Mouse (Mus musculus) thymus, adult 2 months (tissue): Measurements from ENCODE around the gene Zfp871.

Experiments
- CTCF ChIP-seq: fragments of 200-500 bp; IDR thresholded peaks from 2 replicates; pipeline ENCODE4 v1.5.1; 2012; ENCODE audit warnings: mild to moderate bottlenecking, control low read depth, low read length, moderate library complexity, borderline replicate concordance; ENCODE audit not compliant: control insufficient read depth, poor library complexity, insufficient read depth; ENCODE audit errors: extremely low read depth
- POLR2A ChIP-seq: fragments of 200-500 bp; IDR thresholded peaks from 2 replicates; pipeline ENCODE4 v1.6.1; 2012; ENCODE audit warnings: mild to moderate bottlenecking, low read length, control low read depth, moderate library complexity; ENCODE audit not compliant: control insufficient read depth, poor library complexity, insufficient read depth; ENCODE audit errors: extremely low read depth

DNA sequence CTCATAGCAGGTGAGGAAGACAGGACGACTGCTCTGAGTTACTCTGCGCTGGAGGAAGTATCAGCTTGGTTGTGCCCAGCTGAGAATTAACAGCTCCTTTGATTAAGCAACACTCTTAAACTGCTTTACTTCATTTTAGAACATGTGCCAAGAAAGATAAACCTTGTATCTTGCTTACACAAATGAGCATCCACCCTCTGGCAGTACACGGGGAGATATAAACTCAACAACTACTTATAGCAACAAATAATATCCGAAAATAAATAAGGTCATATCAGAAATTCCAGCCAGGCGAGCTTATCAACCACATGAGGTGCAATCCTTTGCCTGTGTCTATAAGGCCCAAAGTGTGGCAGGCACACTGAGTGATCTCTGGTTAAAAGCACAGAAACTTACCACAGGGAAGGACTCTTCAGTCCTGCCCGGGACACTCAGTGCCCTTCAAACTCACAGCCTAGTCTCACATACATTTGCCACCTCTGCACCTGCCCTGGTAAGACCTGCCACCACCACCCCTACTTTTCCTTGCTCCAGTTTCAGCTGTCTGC lies 35.2 kb downstream of the Zfp871 start:
- TF ChIP-seq POLR2A (no peak), CTCF (no peak)
